Mouse (Mus musculus) liver, embryonic 12.5 days (tissue): ENCODE data around the gene Tceal7. TPM values are rescaled to one million over a fixed set of nuclear protein-coding genes. Genes with fewer than 3 reads are reported as not detected.
A peak's percentile ranks its signal among the peaks of the same experiment; 100 is the strongest.
"Not testable (repeated sequence)": the region's sequence is repeated elsewhere in the genome, so short reads cannot be mapped to it uniquely, and the experiment has no call there.

Experiments
- ATAC-seq: fragments of 200-750 bp; cut with Nextera tagmentation; 2 replicates; pipeline ENCODE4 v1.8.0; 2017; ENCODE audit warnings: moderate number of reproducible peaks, mild to moderate bottlenecking, moderate library complexity
- H3K27ac ChIP-seq: fragments of 300-500 bp; sonication (generic); 2 replicates; pipeline ENCODE4 v1.5.1; 2016; ENCODE audit warnings: mild to moderate bottlenecking
- H3K27me3 ChIP-seq: fragments of 300-500 bp; sonication (generic); replicated peaks from 2 replicates; pipeline ENCODE4 v1.6.1; 2016; ENCODE audit warnings: mild to moderate bottlenecking, moderate library complexity
- H3K36me3 ChIP-seq: fragments of 300-500 bp; sonication (generic); 2 replicates; pipeline ENCODE4 v1.6.1; 2016; ENCODE audit warnings: mild to moderate bottlenecking, moderate library complexity
- H3K4me1 ChIP-seq: fragments of 300-500 bp; sonication (generic); 2 replicates; pipeline ENCODE4 v1.6.1; 2016
- H3K4me2 ChIP-seq: fragments of 300-500 bp; sonication (generic); 2 replicates; pipeline ENCODE4 v1.6.1; 2016; ENCODE audit warnings: mild to moderate bottlenecking, moderate library complexity
- H3K4me3 ChIP-seq: fragments of 300-500 bp; sonication (generic); 2 replicates; pipeline ENCODE4 v1.5.1; 2016; ENCODE audit warnings: mild to moderate bottlenecking, moderate library complexity
- H3K9ac ChIP-seq: fragments of 300-500 bp; sonication (generic); 2 replicates; pipeline ENCODE4 v1.6.1; 2016; ENCODE audit warnings: mild to moderate bottlenecking, moderate library complexity
- H3K9me3 ChIP-seq: fragments of 300-500 bp; sonication (generic); replicated peaks from 2 replicates; pipeline ENCODE4 v1.6.1; 2016; ENCODE audit warnings: mild to moderate bottlenecking, moderate library complexity
- WGBS: fragments of 180-500 bp; shearing (Covaris S2); methylation state at CpG from one replicate; pipeline ENCODE4 v1.1.7; 2016; ENCODE audit not compliant: insufficient replicate concordance; 5-methylcytosine and 5-hydroxymethylcytosine counted together
- polyA plus RNA-seq: library from polyadenylated mRNA; unstranded; fragments of >200 nt; fragmentation: Nextera tagmentation; extraction: Ambion mirVana; gene quantifications from 2 replicates; pipeline ENCODE4 v1.2.1, GENCODE M21; 2016

Gene Tceal7
- 0.98 and 1.4 TPM in 2 replicates for polyA plus RNA-seq

DNA sequence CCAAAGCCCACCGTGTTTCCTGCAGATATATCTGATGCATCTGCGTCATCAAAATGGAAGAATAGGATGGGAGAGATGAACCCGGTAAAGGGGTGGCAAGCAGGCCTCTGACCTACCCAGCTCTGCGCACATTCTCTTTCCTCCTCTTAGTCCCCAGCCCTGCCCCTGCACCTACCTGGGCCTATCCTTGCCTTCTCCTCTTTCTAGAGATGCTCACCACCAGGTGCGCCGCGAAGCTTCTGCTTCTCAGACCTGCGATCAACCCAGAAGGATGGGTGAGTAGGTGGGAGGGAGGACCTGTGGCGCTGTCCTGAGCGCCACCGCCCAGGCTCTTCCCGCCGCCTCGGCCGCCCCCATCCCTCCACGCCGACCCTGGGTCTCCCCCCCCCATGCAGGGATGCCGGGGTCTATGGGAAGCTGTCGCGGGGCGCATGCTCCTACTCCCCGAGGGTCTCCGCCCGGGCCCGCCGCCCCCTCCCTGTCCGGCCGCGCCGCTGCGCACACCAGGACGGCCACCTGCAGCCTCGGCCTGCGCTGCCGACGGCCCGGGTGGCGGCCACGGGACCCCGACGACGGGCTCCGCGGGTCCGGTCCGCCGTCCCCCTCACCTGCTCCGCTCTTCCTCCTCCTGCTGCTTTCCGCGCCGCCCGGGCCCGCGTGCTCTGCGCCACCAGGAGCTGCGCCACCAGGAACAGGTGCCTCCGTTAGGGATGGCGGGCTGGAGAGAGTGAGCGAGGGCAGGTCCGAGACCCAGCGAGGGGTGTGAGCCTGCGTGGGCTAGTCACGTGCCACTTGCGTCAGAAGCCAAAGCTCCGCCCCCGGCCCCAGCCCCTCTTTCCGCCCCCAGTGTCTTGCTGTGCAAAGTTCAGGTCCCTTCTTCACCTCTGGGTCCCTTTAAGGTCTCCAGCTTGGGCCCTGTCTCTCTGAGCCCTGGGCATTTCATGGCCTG is at the start of gene Tceal7, which contains the start of gene Bex1:
Gene Tceal7, plus strand, starts transcription at position 51 of the 949 bp plus-strand sequence.
Gene Bex1, minus strand, starts transcription at position 785 of the 949 bp plus-strand sequence.
- H3K4me2 ChIP-seq: peak within 1 kb of the TSS; percentile 50
- H3K9me3 ChIP-seq, H3K27ac ChIP-seq, H3K27me3 ChIP-seq, H3K36me3 ChIP-seq, H3K9ac ChIP-seq, H3K4me1 ChIP-seq: not testable (repeated sequence)
- 25% methylated on average over 9 of the region's 67 CpGs for WGBS
- ATAC-seq: peak; percentile 94
- peak within 1 kb of the TSS; percentile 37 for H3K4me3 ChIP-seq

DNA sequence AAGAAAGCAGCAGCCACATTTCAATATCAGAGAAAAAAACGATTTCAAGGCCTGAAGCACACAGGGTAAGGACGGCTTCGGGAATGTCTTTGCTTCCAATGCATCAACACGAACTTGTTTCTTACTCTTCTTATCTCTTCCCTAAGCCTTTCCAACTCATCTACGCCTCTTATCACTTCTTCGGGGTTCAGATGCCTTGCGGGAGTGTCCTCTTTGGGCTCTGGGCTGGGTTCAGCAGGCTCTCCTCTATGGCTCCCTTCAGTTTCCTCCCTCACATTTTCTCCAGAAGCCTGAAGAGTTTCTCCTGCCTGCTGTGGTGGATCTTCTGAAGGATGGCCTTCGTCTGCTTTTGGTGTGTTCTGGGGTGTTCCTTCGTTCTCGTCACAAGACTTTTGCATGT is 44.0 kb upstream of the Tceal7 start:
- H3K4me2 ChIP-seq: peak overlapping the region; percentile 71
- no peaks in the 10 kb centered on the region for H3K9me3 ChIP-seq
- peaks cover 7% of the 10 kb centered on the region for H3K36me3 ChIP-seq
- 32% methylated on average over 10 of the region's 10 CpGs for WGBS
- H3K27ac ChIP-seq: peak overlapping the region; percentile 85
- peak; percentile 83 for ATAC-seq
- H3K9ac ChIP-seq: peak overlapping the region; percentile 77
- H3K4me3 ChIP-seq: peak overlapping the region; percentile 69
- H3K4me1 ChIP-seq: 0 out of 2 replicates have a peak, but pooled peaks cover 3% of the 10 kb centered on the region
- no peaks in the 10 kb centered on the region for H3K27me3 ChIP-seq

DNA sequence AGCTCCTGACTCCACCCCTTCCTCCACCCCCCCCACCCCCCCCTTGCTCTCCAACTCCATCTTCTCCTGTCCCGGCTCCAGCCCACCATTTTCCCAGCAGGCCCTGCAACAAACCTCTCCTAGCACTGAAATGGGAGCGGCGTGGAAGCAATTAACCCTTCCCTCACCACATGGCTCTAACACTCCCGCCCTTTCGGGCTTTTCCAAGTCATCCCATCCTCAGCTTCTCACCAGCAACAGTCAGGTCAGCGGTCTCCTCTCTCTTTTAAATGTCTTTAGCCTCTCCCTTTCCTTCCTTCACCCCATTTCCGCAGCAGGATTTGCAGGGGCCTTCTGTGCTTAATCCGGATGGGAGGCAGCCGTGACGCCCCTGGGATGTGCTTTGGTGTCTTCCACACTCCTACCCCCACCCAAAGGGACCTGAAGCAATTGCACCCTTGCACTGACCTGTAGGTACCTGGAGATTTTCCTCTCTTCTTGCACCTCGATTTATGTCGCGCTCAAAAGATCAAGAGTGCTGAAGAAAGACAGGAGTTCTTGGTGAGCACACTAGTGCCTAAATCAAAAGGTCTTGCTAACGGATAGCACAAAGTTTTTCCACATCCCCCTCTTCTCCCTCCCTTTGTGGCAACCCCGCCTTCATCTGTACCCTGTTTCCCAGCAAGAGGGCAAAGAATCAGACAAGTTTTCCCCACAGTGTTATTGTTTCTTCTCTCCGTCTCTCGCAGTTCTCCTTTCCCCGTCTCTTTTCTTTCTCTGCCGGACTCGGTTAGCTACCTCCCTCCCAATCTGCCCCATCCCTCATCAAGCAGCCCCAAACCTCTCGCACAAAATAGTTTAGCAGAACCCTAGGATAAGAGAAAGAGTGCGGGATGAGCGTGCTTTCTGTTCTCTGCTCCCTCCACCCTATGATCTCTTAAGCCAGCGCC is 43.1 kb upstream of the Tceal7 start:
- Histone ChIP-seq H3K9ac (peak overlapping the region; percentile 77), H3K27ac (peak overlapping the region; percentile 85), H3K9me3 (no peaks in the 10 kb centered on the region), H3K4me1 (0 out of 2 replicates have a peak, but pooled peaks cover 3% of the 10 kb centered on the region), H3K4me2 (peak overlapping the region; percentile 71), H3K36me3 (peaks cover 7% of the 10 kb centered on the region), H3K4me3 (peak overlapping the region; percentile 69), H3K27me3 (no peaks in the 10 kb centered on the region)
- WGBS: 11% methylated on average over 23 of the region's 24 CpGs
- peak; percentile 69 for ATAC-seq

DNA sequence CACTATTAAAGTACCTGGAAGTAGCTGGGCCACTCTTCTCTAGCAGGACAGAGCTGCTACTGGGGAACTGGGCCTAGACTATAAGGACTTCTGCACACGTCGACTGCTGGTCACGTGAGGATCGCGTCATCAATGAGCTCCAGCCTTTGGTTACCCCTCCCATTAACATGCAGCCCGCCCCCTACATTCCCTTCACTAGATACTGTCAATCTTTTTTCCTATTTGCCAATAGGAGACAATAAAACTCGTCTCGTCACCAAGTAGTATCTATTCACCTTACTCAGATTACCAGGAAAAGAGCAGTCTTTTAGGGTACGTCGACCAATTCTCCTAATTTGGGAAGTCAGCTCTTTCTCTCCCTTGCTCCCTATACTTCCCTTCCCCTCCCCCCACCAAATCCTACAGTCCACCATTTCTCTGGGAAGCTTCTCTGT is 42.4 kb upstream of the Tceal7 start, which contains the start of gene Tceal8:
Gene Tceal8, minus strand, starts transcription at position 225 of the 434 bp plus-strand sequence.
- Histone ChIP-seq H3K36me3 (peaks cover 7% of the 10 kb centered on the region), H3K9me3 (no peaks in the 10 kb centered on the region), H3K9ac (peak within 1 kb of the TSS; percentile 77), H3K27ac (peak within 1 kb of the TSS; percentile 85), H3K4me3 (peak within 1 kb of the TSS; percentile 69), H3K4me1 (0 out of 2 replicates have a peak, but pooled peaks cover 3% of the 10 kb centered on the region), H3K4me2 (peak within 1 kb of the TSS; percentile 71), H3K27me3 (no peaks in the 10 kb centered on the region)
- ATAC-seq: peak; percentile 92
- 14% methylated on average over 10 of the region's 10 CpGs for WGBS

DNA sequence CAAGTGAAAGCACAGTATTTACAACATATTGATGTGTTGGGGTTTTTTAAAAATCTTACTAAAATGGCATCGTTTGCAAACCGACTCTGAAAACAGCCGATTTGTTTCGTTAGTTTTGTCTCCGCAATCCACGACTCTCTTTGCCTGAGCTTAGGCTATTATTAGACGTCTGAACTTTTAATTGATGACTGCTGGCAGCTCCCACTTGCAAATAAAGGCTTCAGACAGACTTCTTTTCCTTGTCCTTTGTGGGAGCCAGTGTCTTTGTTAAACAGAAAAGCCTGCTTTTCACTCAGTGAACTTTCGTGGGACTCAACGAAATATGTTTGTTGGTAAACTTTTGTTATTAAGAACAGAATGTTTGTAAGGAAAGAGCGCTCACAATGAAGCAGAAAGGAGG is 41.8 kb upstream of the Tceal7 start:
- peaks cover 7% of the 10 kb centered on the region for H3K36me3 ChIP-seq
- H3K4me3 ChIP-seq: peak overlapping the region; percentile 69; the same call in 1 of the 2 replicates
- H3K9ac ChIP-seq: peak overlapping the region; percentile 45; the same call in 1 of the 2 replicates
- 0 out of 2 replicates have a peak overlapping the region, but pooled peaks have one; percentile 26 for H3K27ac ChIP-seq
- 0 out of 2 replicates have a peak, but pooled peaks cover 3% of the 10 kb centered on the region for H3K4me1 ChIP-seq
- H3K9me3 ChIP-seq: no peaks in the 10 kb centered on the region
- WGBS: 27% methylated on average over 10 of the region's 10 CpGs
- no peaks in the 10 kb centered on the region for H3K27me3 ChIP-seq
- peak overlapping the region; percentile 71 for H3K4me2 ChIP-seq
- no peak for ATAC-seq

DNA sequence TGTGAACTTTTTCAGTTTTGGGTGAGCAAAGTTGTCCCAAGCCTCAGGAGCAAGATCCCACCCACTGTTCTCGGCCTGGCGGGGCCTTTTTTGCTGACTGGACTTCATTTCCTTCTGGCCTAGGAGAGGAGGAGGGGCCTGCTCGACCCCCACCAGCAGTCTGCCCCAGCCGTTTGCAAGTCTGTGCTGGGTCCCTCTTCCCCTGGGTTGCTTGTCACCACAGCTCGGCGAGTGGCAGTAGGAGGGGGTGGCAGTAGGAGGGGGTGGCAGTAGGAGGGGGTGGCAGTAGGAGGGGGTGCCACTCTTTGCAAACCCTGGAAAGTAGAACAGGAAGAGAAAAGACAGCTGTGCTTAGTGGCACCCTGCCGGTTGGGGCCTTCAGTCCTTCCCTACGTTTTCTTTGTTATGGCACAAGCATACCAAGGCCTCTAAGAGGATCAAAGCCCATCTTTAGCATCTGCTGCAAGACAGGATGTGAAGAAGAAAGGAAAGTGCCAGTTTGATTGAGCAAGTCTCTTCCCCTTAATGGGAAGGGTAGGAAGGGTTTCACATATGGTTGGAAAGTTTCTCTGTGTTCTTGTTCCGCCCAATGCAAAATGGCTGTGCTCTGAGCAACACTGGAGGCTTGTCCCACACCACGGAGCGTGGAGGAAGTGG is 33.6 kb upstream of the Tceal7 start:
- H3K4me2 ChIP-seq: no peak overlapping the region
- no peak overlapping the region for H3K4me3 ChIP-seq
- H3K27me3 ChIP-seq: 0 out of 2 replicates have a peak, but pooled peaks cover 3% of the 10 kb centered on the region
- no peak overlapping the region for H3K27ac ChIP-seq
- ATAC-seq: peak; percentile 30; the same call in 1 of the 2 replicates
- H3K36me3 ChIP-seq: no peaks in the 10 kb centered on the region
- WGBS: 35% methylated on average over 9 of the region's 11 CpGs
- H3K4me1 ChIP-seq: no peaks in the 10 kb centered on the region
- no peaks in the 10 kb centered on the region for H3K9me3 ChIP-seq
- no peak overlapping the region for H3K9ac ChIP-seq

DNA sequence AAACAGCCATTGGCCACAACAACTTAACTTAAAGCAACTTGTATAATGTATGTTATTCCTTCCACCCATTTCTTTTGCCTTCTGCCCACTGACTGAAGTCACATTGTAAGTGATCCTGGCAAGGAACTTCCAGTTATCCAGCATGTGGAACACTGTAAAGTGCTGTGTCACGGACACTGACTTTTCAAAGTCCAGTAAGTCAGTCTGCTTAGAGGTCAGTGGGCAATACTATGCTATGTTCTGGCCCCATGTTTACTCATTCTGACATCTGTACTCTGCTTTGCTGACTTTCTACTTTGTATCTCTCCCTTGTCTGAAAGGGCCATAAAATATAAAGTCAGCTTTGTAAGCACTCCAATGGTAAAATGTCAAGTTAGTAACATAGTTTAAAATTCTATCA is 31.5 kb upstream of the Tceal7 start:
- Histone ChIP-seq H3K9ac (no peak overlapping the region), H3K4me1 (no peaks in the 10 kb centered on the region), H3K27ac (no peak overlapping the region), H3K9me3 (no peaks in the 10 kb centered on the region), H3K4me3 (no peak overlapping the region), H3K27me3 (0 out of 2 replicates have a peak, but pooled peaks cover 3% of the 10 kb centered on the region), H3K36me3 (no peaks in the 10 kb centered on the region), H3K4me2 (no peak overlapping the region)
- no peak for ATAC-seq
- 75% methylated on average over 1 of the region's 1 CpGs for WGBS

DNA sequence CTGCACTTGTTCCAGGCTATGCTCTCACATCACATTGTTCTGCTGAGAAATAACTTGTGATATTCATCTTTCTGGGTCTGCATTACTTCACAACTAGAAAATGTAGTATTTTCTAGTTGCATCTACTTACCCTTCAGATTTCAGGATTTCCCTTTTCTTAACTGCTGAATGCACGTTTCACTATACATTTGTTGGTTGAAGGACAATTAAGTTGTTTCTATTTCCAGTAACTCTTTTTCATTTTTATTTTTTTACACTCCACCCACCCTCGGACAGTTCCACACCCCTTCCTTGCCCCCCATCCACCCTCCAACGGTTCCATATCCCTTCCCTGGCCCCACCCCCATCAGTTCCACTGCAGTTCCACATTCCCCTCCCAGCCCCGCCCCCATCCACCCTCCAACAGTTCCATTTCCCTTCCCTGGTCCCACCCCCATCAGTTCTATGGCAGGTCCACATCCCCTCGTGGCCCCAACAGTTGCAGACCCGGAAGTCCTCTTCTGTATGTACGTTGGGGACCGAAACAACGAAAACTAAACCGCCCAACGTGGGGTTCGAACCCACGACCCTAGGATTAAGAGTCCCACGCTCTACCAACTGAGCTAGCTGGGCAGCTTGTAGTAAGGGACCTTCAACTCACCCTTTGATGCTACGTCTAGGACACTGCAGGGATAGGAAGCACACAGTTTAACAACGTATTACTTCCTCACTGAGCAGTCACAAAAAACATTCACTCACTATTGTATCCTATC is 19.2 kb upstream of the Tceal7 start:
- Histone ChIP-seq H3K4me3 (no peak overlapping the region), H3K4me1 (no peaks in the 10 kb centered on the region), H3K27me3 (no peaks in the 10 kb centered on the region), H3K9me3 (no peaks in the 10 kb centered on the region), H3K36me3 (no peaks in the 10 kb centered on the region), H3K4me2 (no peak overlapping the region), H3K27ac (no peak overlapping the region), H3K9ac (no peak overlapping the region)
- WGBS: 59% methylated on average over 16 of the region's 16 CpGs
- no peak for ATAC-seq

DNA sequence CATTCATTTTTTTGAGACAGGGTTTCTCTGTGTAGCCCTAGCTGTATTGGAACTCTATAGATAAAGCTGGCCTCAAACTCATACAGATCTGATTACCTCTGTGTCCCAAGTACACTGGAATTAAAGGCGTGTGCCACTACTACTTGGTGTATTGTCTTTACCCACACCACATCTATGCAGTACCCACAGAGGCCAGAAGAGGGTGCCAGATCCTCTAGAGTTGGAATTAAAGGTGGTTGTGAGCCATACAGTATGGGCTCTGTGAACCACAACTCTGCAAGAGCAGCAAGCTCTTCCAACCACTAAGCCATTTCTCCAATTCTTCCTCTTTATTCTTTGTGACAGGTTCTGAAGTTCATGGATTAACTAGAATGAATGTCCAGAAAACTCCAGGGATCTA is 17.7 kb upstream of the Tceal7 start:
- Histone ChIP-seq H3K27ac (no peak overlapping the region), H3K36me3 (no peaks in the 10 kb centered on the region), H3K9ac (no peak overlapping the region), H3K9me3 (no peaks in the 10 kb centered on the region), H3K4me1 (no peaks in the 10 kb centered on the region), H3K4me3 (no peak overlapping the region), H3K4me2 (no peak overlapping the region), H3K27me3 (peaks cover 5% of the 10 kb centered on the region; the same call in 1 of the 2 replicates)
- WGBS: 47% methylated on average over 1 of the region's 1 CpGs
- ATAC-seq: no peak

DNA sequence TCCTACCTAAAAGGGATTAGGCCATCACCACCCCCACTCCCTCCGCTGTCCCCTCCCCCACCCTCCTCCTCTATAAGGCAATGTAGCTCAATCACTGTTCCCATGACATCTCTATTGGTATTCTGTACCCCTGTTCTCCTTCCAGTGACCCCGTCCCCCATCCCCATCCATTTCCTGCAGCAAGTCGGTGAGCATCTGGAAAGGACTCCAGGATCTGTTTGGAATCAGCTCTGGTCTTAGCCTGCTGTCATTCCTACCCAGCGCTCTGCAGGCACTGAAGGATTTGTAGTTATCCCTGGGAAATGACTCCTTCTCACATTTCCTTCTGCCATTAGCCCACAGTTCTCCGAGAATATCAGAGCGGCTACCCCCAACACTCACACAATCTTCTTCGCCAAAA is 11.3 kb upstream of the Tceal7 start:
- H3K27ac ChIP-seq: no peak overlapping the region
- H3K4me2 ChIP-seq: peak overlapping the region; percentile 47
- no peaks in the 10 kb centered on the region for H3K4me1 ChIP-seq
- no peak overlapping the region for H3K9ac ChIP-seq
- H3K36me3 ChIP-seq: no peaks in the 10 kb centered on the region
- H3K27me3 ChIP-seq: peaks cover 17% of the 10 kb centered on the region
- no peak for ATAC-seq
- H3K9me3 ChIP-seq: no peaks in the 10 kb centered on the region
- WGBS: 20% methylated on average over 7 of the region's 7 CpGs
- H3K4me3 ChIP-seq: peak overlapping the region; percentile 32
